Mouse (Mus musculus): ENCODE results near the gene Cdk5r1.
"Not testable (repeated sequence)": the region's sequence is repeated elsewhere in the genome, so short reads cannot be mapped to it uniquely, and the experiment has no call there.

The Cdk5r1 gene

GRCm38 (mm10) chr11:80476222-80477189, at the start of gene Cdk5r1:
TSS of gene Cdk5r1 (plus strand) at chr11:80477023.
- DNase-seq = peak; percentile 89 to 95

- peak; percentile 96 to 97 for DNase-seq
Observed at GRCm38 (mm10) chr11:80428381-80429008, 48.3 kb upstream of the Cdk5r1 start, which contains the start of gene Psmd11. TSS of gene Psmd11 (plus strand) at chr11:80428615.

GRCm38 (mm10) chr11:80429009-80429475, 47.8 kb upstream of the Cdk5r1 start:
- peak; percentile 48 to 62 for DNase-seq

- no peak for DNase-seq
Observed at GRCm38 (mm10) chr11:80429500-80430166, 47.2 kb upstream of the Cdk5r1 start.

GRCm38 (mm10) chr11:80430366-80430910, 46.4 kb upstream of the Cdk5r1 start:
- DNase-seq = no peak

GRCm38 (mm10) chr11:80446916-80447315, 29.9 kb upstream of the Cdk5r1 start:
- no peak for DNase-seq

- no peak for DNase-seq
Observed at GRCm38 (mm10) chr11:80449859-80450258, 27.0 kb upstream of the Cdk5r1 start.

- DNase-seq = no peak
Observed at GRCm38 (mm10) chr11:80452242-80452641, 24.6 kb upstream of the Cdk5r1 start.

- no peak for DNase-seq
Observed at GRCm38 (mm10) chr11:80453198-80453597, 23.6 kb upstream of the Cdk5r1 start.

- DNase-seq = not testable (repeated sequence)
Observed at GRCm38 (mm10) chr11:80463605-80464130, 13.2 kb upstream of the Cdk5r1 start.

- no peak for DNase-seq
Observed at GRCm38 (mm10) chr11:80471836-80472605, 4.8 kb upstream of the Cdk5r1 start.

GRCm38 (mm10) chr11:80474175-80474691, 2.6 kb upstream of the Cdk5r1 start:
- peak; percentile 23 to 37 for DNase-seq

GRCm38 (mm10) chr11:80474846-80475245, 2.0 kb upstream of the Cdk5r1 start:
- DNase-seq = peak; percentile 24 to 55

- peak in 1 of 2 experiments; percentile 3 for DNase-seq
Observed at GRCm38 (mm10) chr11:80475544-80475943, 1.3 kb upstream of the Cdk5r1 start.

- peak in 1 of 2 experiments; percentile 36 for DNase-seq
Observed at GRCm38 (mm10) chr11:80477341-80478199, 747 bp downstream of the Cdk5r1 start.

- DNase-seq = no peak
Observed at GRCm38 (mm10) chr11:80478694-80479412, 2.0 kb downstream of the Cdk5r1 start.

GRCm38 (mm10) chr11:80479425-80479824, 2.6 kb downstream of the Cdk5r1 start:
- no peak for DNase-seq

GRCm38 (mm10) chr11:80479906-80480866, 3.4 kb downstream of the Cdk5r1 start:
- DNase-seq = no peak
